Mouse (Mus musculus): ENCODE measurements around the gene Dhcr7.

The Dhcr7 gene

DNA sequence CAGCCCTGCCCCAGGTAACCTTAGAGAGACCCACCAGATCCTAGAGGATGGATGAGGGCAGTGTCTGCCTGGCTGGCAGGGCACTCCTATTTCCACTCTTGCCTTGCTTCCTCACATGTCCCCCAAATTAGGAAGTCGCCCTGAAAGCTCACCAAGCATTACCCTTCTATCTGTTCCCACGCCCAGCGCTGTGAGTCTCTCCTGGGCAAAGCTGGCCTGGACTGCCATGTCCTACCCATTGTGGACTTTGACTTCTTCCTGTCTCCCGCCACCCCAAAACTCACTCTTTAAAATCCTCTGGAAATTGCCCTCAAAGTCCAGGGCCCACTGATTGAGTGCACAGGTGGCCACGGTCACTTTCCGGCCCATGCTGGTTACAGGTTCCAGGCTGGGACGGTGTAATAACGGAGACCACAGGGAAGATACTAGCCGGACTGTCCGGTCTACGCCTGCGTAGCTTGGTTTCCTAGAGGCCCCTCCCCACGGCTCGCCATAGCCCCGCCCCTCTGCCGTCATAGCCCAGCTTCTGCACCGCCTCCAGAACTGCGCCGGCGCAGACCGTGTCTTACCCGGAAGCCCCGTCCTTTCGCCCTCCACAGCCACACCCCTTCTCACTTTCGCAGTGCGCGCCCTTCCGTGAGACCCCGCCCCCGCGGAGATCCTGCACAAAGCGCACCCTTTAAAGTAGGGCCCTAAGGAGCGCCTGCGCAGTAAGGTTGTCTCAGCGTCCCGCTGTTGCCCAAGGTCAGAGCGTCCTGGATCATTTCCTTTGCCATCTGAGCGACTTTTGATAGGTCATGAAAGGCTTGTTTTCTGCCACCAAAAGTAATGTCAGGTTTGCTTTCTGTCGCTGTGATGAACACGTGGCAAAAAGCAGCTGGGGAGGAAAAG is at the start of gene Dhcr7, which contains the start of gene Nadsyn1:
TSS of gene Dhcr7 (plus strand) at position 771 of the 891 bp plus-strand sequence.
TSS of gene Nadsyn1 (minus strand) at position 475 of the 891 bp plus-strand sequence.
- DNase-seq (ENCODE audit: low read depth, low spot score) = peak; percentile 95

DNA sequence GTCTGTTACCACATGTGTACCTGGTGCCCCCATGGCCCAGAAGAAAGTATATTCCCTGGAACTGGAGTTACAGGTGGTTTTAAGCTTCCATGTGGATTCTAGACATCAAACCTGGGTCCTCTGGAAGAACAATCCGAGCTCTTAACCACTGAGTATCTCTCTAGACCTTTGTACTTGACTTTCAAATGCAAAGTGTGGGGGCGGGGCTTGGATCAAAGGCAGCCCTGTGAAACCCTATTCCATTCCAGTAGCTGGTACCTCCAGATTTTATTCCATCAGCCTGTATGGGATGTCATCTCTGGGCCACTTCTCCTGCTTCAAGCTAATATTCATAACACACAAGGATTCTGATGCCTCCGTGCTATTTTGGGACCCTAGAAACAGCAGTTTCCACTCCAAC is 46.8 kb upstream of the Dhcr7 start:
- no peak for DNase-seq (ENCODE audit: low read depth, low spot score)

DNA sequence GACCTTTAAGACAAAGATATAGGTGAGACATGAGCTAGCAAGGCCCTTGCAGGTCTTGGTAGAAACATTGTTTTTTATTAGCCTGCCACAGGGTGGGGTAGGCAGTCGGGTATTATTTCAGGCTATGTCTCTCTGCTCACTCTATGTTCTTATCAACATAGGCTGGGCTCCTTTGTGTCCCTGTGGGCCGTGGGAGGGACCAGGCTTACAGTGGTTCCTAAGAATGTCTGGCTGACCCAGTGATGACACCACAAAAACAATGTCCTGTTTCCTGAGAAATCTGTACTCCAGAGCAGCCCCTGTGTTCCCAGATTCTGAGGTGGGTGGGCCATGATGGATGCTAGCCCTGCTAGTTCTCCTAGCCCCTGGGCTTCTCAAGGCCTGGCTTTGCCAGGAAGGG is 45.6 kb upstream of the Dhcr7 start:
- DNase-seq (ENCODE audit: low read depth, low spot score) = no peak

DNA sequence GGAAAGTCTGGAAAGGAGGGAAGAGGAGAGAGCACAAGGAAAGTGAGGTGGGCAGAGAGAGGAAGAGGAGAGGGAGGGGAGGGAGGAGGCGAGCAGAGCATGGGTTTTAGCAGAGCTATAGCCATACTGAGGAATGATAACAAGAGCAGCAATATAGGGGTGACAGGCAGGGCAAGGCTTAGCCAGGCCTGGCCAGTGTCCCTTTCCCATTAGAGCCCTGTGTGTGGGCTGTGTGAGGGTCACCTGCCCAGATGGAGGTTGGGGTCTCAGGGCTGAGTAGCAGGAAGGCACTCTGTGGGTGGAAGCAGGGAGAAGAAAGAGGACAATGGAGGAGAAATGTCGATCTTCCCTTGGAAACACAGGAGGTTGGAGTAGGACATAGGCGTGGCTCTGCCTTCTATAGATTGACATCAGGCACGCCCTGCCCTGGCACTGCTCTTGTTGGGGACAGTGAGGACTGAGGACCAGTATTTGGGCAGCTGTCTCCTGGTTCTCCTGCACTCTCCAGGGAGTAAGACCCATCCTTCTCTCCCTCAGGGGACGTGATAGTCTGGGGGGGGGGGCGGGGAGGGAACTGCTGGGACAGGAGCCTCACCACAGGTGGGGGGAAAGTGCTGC is 39.5 kb upstream of the Dhcr7 start:
- no peak for DNase-seq (ENCODE audit: low read depth, low spot score)

DNA sequence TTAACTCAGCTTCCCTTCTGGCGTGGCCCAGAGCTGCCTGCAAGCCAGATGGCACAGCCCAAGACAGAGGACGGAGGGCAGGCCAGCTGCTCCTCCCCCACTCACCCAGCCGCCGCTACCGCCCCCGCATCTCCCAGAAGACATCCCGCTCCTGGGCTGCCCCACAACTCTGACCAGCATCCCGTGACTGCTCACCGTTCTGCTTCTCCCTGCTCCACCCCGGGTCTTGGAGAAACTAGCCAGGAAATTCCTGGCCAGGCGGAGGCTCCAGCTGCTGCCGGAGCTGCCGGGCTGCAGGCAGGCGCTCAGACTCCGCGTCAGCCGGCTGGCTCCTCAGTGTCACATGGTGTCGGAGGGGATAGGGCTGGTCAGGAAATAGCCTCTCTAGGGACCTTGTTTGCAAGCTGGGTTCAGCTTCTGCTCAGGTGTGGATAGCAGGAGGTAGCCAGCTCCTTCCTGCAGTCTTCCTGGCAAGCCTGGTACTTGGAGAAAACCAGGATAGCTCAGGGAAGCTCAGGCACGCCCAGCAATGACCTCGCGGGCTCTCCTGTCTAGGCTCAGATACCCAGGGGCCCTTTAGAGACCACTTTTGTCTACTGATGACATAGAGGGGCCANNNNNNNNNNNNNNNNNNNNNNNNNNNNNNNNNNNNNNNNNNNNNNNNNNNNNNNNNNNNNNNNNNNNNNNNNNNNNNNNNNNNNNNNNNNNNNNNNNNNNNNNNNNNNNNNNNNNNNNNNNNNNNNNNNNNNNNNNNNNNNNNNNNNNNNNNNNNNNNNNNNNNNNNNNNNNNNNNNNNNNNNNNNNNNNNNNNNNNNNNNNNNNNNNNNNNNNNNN is 38.7 kb upstream of the Dhcr7 start, which contains the start of gene Mrgpre:
TSS of gene Mrgpre (minus strand) at position 505 of the 834 bp plus-strand sequence.
- DNase-seq (ENCODE audit: low read depth, low spot score) = peak; percentile 59

DNA sequence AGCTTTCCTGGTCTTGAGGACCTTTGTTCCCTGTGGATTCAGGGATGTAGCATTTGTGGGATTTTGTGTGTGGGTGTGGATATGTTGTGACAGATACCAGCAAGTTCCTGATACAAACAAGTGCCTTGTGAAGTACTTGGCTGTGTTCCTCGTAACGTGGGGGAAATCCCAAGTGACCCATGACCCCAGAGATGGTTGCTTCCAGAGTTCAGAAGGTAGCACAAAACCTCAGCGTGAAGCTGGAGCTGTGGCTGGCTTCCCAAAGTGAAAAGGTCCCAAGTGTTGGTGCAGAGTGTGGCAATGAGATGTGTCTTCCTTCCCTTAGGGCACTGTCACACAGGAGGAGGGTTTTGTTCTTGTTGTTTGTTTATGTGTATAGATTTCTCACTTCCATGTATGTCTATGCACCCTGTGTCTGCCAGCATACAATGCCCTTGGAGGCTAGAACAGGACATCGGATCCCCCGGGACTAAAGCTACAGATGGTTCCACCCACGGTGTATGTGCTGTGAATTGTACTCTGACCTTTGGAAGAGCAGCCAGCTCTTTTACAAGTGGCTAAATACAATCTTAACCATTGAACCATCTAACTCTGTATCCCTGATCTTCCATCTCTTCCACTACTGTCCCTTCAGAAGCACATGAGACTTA is 30.5 kb upstream of the Dhcr7 start:
- no peak for DNase-seq (ENCODE audit: low read depth, low spot score)

DNA sequence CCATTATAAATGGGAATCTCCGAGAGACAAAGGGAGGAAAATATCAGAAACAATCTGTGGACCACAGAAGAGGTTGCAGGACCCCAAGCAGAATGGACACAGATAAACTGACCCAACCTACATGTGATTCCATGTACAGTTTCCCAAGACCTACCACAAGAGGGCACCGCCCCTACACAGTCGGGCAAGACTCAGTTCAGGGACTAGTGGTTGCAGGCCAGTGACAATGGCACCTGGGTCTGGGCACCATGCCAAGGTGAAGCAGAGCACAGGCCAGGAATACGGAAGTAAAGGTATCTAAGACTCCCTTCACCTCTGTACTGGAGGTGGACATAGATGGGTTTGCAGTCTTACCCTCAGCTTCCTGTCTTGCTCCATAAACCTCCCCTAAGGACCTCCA is 29.8 kb upstream of the Dhcr7 start:
- no peak for DNase-seq (ENCODE audit: low read depth, low spot score)

DNA sequence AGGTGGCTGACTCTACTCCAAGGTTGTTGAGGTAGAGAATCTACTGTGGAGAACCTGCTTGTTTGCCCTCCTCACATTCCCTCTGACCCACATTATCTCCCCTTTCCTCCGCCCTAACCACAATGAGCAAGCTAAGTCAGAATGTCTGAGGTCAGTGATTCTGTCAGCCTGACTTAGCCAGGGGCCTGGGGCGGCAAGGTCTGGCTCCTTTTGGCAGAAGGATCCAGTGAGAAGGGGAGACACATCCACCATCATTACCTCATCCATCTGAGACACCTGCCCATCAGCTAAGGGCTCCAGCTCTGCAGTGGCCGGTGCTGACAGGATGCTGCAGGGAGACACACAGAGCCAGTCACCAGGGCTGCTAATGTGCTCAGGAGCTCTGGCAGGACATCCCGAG is 24.2 kb upstream of the Dhcr7 start:
- DNase-seq (ENCODE audit: low read depth, low spot score) = no peak

DNA sequence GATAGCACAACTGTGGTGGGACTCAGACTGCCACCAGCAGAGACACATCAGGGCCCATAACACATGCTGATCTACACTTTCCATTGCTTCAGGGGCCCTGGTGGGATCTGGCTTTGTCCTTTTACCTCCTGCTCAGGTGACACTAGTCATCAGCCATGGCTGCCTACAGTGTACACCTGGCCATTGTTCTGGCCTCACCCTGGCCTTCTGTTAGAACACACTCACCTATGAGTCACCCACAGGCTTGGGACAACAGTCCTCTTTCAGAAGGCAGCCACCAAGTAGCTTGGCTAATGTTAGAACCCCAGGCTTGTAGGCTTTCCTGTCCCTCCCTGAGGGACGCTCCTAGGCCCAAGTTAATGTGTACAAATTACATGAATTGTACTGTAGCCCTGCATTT is 22.2 kb upstream of the Dhcr7 start:
- DNase-seq (ENCODE audit: low read depth, low spot score) = no peak

DNA sequence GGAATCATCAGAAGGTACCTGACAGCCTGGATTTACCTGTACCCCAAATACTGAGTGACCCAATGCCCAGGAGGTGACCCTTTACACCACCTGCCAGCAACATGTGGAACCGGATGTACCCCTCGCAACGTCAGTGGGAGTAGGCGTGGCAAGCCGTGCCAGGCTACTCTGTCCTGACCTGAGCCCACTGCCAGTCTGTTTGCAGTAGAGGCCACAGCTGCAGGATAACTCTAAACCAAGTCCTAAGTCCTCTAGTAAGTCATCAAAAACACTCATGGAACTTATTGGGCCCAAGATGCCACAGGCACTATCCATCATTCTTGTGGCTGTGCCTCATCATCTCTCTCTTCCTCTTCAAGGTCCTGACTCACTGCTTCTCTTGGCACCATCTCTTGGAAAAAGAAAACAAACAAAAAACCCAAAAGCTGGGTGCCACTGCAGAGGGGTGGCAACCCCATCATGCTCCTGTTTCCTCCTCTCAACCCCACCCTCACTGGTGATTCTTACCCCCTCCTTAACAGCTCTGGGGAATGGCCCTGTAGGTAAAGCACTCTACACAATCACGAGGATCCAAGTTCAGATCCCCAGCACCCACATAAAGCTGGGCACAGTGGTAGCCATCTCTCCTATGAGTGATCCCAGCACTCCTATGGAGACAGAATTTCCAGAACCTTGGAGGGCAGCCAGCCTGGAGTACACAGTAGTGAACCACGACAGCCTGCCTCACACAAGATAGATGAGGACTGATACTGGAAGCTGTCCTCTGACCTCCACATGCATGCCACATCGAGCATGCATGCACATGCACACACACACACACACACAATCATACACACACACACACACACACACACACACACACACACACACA is 21.5 kb upstream of the Dhcr7 start:
- DNase-seq (ENCODE audit: low read depth, low spot score) = no peak

DNA sequence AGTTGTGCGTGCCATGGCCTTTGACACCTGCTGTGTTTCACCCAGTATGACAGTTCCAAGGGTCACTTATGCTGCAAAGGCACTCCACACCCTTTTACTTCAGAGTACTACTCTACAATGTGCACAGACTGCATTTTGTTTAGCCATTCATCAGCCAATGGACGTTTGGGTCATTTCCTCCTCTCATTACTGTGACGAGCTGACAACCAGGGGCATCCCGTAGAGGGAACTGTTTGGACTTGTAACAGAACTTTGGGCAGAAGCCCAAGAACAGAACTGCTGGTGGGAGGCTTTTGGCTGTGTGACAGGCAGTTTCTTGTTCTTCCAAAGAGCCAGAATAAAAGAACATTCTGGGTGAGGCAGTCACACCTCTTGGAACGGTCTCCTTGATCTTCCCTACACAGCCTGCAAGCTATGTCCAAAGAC is 17.7 kb upstream of the Dhcr7 start:
- DNase-seq (ENCODE audit: low read depth, low spot score) = no peak

DNA sequence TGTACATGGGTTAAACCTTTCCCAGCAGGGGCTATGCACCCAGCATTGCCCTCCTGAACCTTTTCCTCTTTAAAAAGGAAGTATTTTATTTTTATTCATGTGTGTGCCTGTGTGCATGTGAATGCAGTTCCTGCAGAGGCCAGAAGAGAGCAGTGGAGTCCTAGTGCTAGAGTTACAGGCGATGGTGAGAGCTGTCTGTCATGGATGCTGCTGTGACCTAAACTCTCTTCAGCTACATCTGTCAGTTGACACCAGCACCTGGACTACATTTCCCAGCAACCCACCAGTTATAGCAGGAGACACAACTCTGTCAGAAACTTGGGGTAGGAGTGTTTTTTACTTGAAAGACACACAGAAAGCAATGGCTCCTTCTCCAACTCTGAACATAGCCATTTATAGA is 14.0 kb upstream of the Dhcr7 start:
- DNase-seq (ENCODE audit: low read depth, low spot score) = no peak

DNA sequence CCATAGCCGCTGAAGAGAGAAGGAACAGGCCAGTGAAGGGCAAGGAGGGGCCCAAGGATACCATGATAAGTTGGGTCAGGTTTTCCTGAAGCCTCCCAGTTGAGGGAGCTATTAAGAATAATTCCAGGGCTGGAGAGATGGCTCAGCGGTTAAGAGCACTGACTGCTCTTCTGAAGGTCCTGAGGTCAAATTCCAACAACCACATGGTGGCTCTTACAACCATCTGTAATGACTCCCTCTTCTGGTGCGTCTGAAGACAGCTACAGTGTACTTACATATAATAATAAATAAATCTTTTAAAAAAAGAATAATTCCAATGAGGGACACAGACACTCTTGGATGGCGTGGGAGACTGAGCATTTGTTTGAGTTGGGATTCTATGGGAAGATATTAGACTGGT is 3.7 kb upstream of the Dhcr7 start:
- DNase-seq (ENCODE audit: low read depth, low spot score) = no peak

DNA sequence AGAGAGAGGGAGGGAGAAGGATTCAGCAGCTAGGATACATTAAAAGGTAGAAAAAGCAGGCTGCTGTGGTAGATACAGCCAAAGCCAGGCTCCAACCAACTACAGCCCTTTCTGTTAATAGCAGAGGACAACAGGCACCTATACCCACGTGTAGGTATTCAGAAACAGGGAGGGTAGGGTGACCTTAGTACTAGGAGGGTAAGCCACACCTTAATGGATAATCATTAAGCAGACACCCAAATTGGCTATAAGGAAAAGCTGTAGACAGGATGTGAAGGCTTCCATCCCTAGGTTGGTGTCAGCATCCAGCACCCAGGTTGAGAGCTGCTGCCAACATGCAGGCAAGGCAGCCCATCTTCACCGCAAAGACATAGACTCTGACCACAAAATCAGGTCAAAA is 1.7 kb upstream of the Dhcr7 start:
- DNase-seq (ENCODE audit: low read depth, low spot score) = no peak

DNA sequence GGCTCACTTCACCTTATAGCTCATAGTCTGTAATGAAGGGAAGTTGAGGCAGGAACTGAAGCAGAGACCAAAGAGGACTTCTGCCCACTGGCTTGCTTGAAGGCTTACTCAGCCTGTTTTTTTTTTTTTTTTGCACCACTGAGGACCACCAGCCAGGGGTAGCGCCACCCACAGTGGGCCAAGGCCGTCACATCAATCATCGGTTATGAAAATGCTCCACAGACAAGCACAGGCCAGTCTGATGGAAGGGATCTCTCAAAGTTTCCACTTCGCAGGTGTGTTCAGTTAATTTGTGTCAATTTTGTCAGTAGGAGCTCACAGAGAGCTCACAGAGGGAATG is 291 bp downstream of the Dhcr7 start:
- DNase-seq (ENCODE audit: low read depth, low spot score) = no peak

DNA sequence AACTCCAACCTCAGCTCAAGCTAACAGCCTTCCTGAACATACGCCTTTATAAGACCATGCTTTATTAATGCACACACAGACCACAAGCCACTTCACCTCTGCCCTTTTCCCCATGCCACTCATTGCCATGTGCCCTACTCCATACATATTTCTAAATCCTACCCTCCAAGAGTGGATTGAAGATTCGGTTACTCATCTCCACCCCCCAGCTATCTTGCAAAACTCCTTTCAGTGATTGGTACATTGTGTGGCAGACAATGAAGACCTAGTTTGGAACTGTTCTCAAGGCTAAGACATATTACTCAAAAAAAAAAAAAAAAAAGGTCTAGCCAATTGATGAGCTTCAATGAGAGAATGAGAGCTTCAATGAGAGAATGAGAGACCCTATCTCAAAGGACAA is 4.0 kb downstream of the Dhcr7 start:
- DNase-seq (ENCODE audit: low read depth, low spot score) = no peak

DNA sequence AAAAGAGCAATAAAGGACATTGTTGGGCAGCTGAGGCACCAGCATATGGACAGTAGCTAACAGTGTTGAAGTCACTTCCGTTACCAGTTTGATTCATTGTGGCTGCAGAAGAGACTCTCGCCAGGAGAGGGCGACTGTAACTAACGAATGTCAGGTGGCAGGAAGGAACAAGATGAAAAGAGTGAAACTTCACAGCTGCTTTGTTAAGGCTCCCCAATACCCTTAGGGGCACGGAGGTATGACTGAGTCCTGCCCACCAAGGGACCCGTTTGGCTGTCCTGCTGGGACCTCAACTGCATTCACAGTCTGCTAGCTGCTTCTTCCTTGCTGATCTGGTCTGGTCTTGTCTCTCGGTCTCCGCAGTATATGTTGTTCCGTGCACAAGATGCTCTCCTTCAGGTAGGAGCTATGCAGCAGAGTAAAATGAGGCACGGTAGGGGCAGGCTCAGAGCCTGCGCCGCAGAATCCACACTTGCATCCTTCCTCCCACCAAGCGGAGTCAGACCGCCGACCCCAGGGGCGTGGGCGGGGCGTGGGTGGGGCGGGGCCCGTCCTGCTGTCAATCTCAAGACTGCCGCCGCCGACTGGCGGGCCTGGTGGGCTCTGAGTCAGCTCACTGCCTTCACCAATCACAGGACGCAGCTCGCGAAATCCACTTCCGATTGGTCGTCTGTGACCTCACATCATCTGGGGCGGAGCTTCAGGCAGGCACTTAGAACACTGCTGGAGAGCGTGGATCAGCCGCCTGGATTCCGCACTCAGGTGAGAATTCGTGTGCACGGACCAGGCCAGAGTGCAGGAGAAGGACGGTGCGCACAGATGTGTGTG is 6.8 kb downstream of the Dhcr7 start:
- DNase-seq (ENCODE audit: low read depth, low spot score) = peak; percentile 94

DNA sequence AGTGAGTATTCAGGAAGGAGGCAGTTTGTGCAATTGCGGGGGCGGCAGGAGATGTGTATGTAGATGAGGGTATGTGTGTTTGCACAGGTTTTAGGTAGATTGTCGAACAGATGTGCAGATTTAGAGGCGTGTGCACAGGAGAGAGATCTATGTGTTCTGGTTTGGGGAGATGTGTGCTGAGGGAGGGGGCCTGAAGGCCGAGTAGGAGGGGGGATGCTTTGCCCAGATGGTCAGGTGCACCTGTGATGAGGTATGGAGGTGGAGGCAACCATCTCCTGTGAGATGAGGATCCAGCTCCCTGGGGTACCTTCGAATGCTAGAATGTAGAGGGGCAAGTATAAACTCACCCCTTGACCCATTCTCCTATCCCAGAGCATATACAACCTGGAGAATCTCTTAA is 7.5 kb downstream of the Dhcr7 start:
- no peak for DNase-seq (ENCODE audit: low read depth, low spot score)

DNA sequence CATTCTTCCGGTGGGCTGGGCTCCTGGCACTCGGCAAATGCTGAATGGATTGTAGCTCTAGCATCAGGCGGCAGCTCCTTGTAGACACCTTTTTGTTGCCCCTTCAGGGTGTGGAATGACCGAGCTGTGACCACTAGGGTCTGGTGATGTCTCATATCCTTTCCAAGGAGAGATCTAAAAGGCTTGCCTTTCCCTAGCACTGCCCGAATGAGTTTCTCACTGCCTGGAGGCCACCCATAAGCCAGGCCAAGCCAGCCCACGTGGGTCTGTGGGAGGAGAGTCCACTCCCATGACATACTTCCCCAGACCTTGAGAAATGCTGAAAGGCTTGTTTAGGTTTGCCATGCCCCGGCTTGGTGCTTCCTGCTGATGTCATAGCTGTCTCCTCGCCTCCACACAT is 9.3 kb downstream of the Dhcr7 start:
- no peak for DNase-seq (ENCODE audit: low read depth, low spot score)

DNA sequence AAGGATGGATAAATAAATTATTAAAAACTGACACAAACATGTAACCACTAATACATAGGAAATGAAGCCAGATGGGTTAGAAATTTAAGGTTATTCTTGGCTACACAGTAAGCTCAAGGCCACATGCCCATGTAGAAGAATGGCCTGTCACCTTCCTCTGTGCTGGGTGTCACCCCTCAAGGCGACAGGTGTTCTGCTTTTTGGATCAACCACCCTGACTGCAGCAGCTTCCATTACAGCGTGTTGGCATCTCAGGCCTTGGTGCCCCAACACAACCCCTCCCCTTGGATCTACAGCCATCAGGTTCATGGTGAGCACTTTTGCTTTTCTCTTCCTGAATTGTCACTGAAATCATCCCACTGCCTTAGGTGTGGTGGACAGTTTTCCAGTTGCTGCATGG is 9.7 kb downstream of the Dhcr7 start:
- DNase-seq (ENCODE audit: low read depth, low spot score) = no peak
